Mouse (Mus musculus) fat pad, adult 2 months (tissue): ENCODE measurements at regions not wholly inside any gene's neighbourhood (a gene's known extent, or its start where the extent isn't known, plus 50 kb on each side); places are given as distances from the start of the nearest gene placed in this dataset.

ENCODE experiments used
- DNase-seq: peaks from one replicate; pipeline ENCODE4 v3.0.0-alpha.2; 2011; ENCODE audit warnings: low read depth, low spot score; ENCODE audit errors: extremely low read depth

DNA sequence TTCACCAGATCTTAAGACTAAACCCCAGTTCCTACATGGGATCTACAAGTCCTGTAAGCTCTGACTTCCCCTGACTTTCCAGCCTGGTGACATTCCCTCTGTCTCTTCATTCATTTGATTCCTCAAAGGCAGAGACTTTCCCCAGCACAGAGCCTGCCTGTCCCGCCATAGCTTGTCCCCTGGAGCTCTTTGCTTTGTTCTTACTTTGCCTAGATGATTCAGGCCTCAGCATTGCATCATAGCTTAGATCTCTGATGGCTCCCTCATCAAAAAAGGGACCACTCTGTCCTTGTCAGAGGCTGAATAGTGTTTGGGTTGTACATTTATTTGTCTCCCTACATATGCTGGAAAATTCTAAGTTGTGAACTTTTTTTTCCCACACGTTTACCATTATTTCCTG lies 57.6 kb upstream of the Exoc6 start:
- DNase-seq = no peak

GRCm38 (mm10) chr19:37493378-37493777 lies 56.8 kb upstream of the Exoc6 start:
- DNase-seq = no peak

DNA sequence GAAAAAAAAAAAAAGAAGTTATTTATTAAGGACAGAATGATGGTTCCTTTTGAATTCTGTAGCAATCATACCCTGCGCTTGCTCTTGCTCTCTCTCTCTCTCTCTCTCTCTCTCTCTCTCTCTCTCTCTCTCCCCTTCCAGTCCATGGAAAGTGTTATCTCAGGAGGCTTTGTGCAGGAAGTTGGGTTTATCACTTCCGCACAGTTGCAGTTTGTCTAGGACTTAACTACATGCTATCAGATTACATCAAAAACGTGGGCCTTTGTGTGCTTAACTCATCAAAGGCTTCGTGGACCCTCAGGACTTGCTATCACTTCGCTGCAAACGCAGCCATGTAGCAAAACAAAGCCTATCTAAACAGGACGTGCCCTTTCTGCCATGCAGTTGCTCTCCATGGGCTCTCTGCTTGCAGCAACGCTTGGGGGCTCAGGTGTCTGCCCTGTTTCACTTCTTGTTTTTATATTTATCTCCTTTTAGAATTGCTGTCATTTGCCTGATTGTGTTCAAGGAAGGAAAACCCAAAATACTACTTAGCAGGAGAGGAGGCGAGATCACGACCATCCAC lies 56.2 kb upstream of the Exoc6 start:
- no peak for DNase-seq

DNA sequence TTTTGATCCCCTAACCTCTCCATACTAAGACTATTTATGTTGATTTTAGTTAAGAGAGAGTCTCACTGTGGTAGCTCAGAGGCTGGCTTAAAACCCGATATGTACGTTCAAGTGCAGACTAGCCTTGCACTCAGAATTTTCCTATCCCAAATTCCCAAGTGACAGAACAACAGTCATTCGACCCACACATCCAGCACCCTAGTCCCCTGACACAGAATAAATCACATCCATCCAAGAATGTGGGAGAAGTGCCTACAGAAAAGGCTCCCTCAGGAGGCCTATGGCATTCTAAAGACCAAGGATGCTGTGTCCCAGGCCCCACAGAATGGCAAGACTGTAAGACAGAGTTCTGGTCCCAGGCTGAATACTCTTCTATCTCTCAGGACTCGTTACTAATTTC lies 55.4 kb upstream of the Exoc6 start:
- DNase-seq = no peak

DNA sequence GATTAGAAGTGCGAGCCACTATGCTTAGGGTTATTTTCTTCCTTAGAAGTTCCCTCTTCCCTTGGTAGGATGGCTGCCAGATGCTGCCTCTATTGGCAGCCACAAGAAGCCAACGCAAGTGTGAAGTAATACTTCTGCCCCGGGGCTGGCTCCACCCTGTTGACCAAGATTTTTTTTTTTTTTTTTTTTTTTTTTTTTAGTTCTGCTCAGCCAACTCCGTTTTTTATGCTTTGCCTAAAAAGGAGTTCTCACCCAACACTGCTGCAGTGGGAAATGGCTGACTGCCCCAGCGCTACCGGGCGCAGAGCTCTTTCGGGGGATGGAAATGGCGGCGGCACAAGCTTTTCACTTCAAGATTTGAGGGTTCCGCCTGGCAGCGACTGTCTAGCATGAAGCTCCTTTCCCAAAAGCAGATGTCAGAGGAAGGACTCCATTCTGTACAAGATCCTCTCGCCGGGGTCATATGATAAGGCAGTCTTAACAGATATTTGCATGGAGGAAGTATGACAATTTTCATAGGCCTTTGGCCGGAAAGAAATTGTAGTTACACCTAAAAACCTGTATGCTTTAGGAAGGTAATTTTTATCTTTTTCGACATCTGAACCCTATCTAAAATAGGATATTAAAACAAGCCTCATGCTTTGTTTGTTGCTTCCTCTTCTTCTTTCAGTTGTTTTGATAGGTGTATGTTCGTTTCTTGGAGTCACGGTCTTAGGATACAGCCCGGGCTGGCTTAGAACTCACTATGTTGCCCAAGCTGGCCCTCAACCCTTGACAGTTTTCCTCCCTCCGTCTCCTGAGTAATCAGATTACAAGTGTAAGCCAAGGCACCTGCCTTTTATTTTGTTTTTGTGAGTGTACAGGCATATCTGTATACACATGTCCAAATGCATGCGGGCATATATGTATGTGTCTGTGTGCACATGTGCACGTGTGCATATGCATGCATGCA lies 54.6 kb upstream of the Exoc6 start:
- peak; percentile 82 for DNase-seq

DNA sequence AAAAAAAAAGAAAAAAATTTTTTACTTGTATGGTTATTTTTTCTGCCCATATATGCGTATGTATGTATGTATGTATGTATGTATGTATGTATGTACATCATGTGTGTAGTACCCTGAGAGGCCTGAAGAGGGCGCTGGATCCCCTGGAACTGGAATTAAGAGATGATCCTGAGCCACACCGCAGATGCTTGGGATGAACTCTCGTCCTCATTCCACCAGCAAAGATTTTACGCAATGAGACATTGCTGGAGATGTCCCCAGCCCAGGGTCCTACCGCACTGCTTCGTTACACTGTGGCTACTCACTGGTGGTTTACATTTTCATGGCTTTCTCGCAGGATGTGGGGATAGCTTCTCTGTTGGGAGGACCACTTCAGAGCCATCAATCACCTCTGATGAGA lies 53.5 kb upstream of the Exoc6 start:
- DNase-seq = no peak

DNA sequence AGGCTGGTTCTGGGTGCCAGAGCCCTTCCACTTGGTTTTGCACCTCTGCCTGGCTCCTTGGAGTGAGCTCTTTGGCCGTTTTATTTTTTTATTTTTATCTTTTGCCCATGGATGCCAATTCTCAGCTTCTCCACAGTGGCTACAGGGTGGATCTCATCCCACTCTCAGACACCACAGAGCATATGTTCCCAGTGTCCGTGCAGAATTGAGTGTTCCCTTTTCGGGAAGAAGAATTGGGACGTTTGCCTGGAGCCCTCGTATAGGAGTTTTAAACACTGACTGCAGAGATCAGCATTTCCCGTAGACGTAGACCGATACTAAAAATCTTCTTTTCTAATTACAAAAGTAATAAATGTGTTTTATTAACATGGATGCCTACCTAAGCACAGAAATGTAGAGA lies 53.1 kb upstream of the Exoc6 start:
- DNase-seq = no peak

DNA sequence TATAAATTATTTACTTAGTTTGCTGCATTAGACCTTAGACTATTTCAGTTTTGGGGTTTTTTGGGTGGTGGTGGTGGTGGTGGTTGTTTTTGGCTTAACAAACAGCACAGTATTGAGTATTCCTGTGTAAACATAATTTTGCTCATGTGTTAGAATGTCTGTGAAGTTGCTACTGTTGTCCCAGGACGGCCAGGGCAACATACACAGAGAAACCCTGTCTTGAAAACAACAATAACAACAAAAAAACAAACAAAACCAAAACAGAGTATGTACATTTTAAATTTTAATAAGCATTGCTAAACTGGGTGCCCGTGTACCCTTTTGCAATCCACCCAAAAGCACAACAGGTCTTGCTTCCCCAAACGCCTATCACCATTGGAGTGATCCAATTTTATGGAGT lies 51.8 kb upstream of the Exoc6 start:
- no peak for DNase-seq
